Mouse (Mus musculus): Measurements from ENCODE around the gene Klf3.

- TF ChIP-seq EP300 (IDR thresholded peaks at IDR 0.05; ENCODE audit: low read depth) (no peak), CTCF (IDR thresholded peaks at IDR 0.05; ENCODE audit: low read depth) (no peak)
Observed at GRCm38 (mm10) chr5:64867124-64867523, 63.9 kb downstream of the Klf3 start.

All from liver, embryonic 14.5 days (tissue).